Mouse (Mus musculus): ENCODE data around the gene Rapgef1. TPM values are rescaled to one million over a fixed set of nuclear protein-coding genes. Genes with fewer than 3 reads are reported as not detected.
A peak's percentile ranks its signal among the peaks of the same experiment; 100 is the strongest.

Rapgef1 gene
- 17.6 and 23.4 TPM in 2 replicates for polyA plus RNA-seq (2011; ENCODE audit: insufficient read depth, insufficient read length, low replicate concordance, missing spikeins)

- Histone ChIP-seq H3K4me3 (replicated peaks; ENCODE audit: control insufficient read depth, low read depth, low read length) (peak within 1 kb of the TSS; percentile 63), H3K27ac (ENCODE audit: control insufficient read depth, insufficient read depth, low read depth, low read length, poor library complexity) (peak within 1 kb of the TSS; percentile 77; the same call in 1 of the 2 replicates), H3K4me1 (ENCODE audit: control insufficient read depth, insufficient read depth, low read length) (peaks cover 14% of the 10 kb centered on the region)
- TF ChIP-seq POLR2A (IDR thresholded peaks at IDR 0.05; ENCODE audit: borderline replicate concordance, control insufficient read depth, low read depth, low read length) (peak; percentile 54; the same call in 1 of the 2 replicates), CTCF (IDR thresholded peaks at IDR 0.05; ENCODE audit: control insufficient read depth, insufficient read depth, low read length) (peak; percentile 100)
- 6% methylated on average over 96 of the region's 101 CpGs for WGBS
Measured at GRCm38 (mm10) chr2:29619484-29620300, at the start of gene Rapgef1. Gene Rapgef1 (plus strand): TSS chr2:29619720.

- no peak for TF ChIP-seq CTCF (IDR thresholded peaks at IDR 0.05; ENCODE audit: control insufficient read depth, insufficient read depth, low read length)
- no peak for TF ChIP-seq POLR2A (IDR thresholded peaks at IDR 0.05; ENCODE audit: borderline replicate concordance, control insufficient read depth, low read depth, low read length)
- 57% methylated on average over 9 of the region's 9 CpGs for WGBS
- Histone ChIP-seq H3K27ac (ENCODE audit: control insufficient read depth, insufficient read depth, low read depth, low read length, poor library complexity) (no peak overlapping the region), H3K4me3 (replicated peaks; ENCODE audit: control insufficient read depth, low read depth, low read length) (no peak overlapping the region), H3K4me1 (ENCODE audit: control insufficient read depth, insufficient read depth, low read length) (no peaks in the 10 kb centered on the region; the same call in 1 of the 2 replicates)
Measured at GRCm38 (mm10) chr2:29571921-29572700, 47.4 kb upstream of the Rapgef1 start.

DNA sequence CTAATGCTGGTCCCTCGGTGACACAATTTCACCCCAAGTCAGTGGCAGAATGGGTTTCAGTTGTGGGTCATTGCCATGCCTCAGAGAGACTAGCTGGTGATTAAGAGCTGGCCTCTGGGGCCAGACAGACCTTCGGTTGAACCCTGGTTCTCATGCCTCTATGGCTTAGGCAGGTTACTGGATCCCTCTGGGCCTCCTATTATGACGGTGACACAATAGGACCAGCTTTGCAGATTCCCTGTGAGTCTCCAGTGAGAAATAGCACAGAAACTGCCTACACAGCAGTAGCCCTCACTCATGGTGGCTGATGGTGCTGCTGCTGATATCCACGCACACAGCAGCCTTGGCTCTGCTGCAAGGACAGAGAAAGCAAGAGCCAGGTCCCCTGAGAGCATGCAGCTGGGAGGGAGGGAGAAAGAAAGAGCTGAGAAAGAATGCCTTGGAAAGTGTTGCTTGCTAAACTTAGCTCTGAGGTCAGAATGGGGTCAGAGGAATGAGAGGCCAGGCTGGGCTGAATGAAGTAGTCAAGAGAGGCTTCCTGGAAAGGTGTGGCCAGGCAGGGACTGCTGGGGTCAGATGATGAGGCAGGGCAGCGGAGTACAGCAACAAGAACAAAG is 46.6 kb upstream of the Rapgef1 start:
- 72% methylated on average over 5 of the region's 5 CpGs for WGBS
- Histone ChIP-seq H3K4me1 (ENCODE audit: control insufficient read depth, insufficient read depth, low read length) (no peaks in the 10 kb centered on the region; the same call in 1 of the 2 replicates), H3K4me3 (replicated peaks; ENCODE audit: control insufficient read depth, low read depth, low read length) (no peak overlapping the region), H3K27ac (ENCODE audit: control insufficient read depth, insufficient read depth, low read depth, low read length, poor library complexity) (no peak overlapping the region)
- TF ChIP-seq POLR2A (IDR thresholded peaks at IDR 0.05; ENCODE audit: borderline replicate concordance, control insufficient read depth, low read depth, low read length) (no peak), CTCF (IDR thresholded peaks at IDR 0.05; ENCODE audit: control insufficient read depth, insufficient read depth, low read length) (no peak)

GRCm38 (mm10) chr2:29573591-29573990 is 45.9 kb upstream of the Rapgef1 start:
- Histone ChIP-seq H3K4me1 (ENCODE audit: control insufficient read depth, insufficient read depth, low read length) (no peaks in the 10 kb centered on the region), H3K4me3 (replicated peaks; ENCODE audit: control insufficient read depth, low read depth, low read length) (no peak overlapping the region), H3K27ac (ENCODE audit: control insufficient read depth, insufficient read depth, low read depth, low read length, poor library complexity) (no peak overlapping the region)
- 10% methylated on average over 5 of the region's 5 CpGs for WGBS
- TF ChIP-seq POLR2A (IDR thresholded peaks at IDR 0.05; ENCODE audit: borderline replicate concordance, control insufficient read depth, low read depth, low read length) (no peak), CTCF (IDR thresholded peaks at IDR 0.05; ENCODE audit: control insufficient read depth, insufficient read depth, low read length) (no peak)

GRCm38 (mm10) chr2:29574187-29574586 is 45.3 kb upstream of the Rapgef1 start:
- no peak overlapping the region for H3K27ac ChIP-seq (ENCODE audit: control insufficient read depth, insufficient read depth, low read depth, low read length, poor library complexity)
- 54% methylated on average over 11 of the region's 11 CpGs for WGBS
- H3K4me3 ChIP-seq (replicated peaks; ENCODE audit: control insufficient read depth, low read depth, low read length), result no peak overlapping the region
- TF ChIP-seq POLR2A (IDR thresholded peaks at IDR 0.05; ENCODE audit: borderline replicate concordance, control insufficient read depth, low read depth, low read length), result no peak
- no peak for TF ChIP-seq CTCF (IDR thresholded peaks at IDR 0.05; ENCODE audit: control insufficient read depth, insufficient read depth, low read length)
- no peaks in the 10 kb centered on the region for H3K4me1 ChIP-seq (ENCODE audit: control insufficient read depth, insufficient read depth, low read length)

- no peak overlapping the region for H3K4me3 ChIP-seq (replicated peaks; ENCODE audit: control insufficient read depth, low read depth, low read length)
- H3K4me1 ChIP-seq (ENCODE audit: control insufficient read depth, insufficient read depth, low read length), result no peaks in the 10 kb centered on the region
- 3% methylated on average over 7 of the region's 7 CpGs for WGBS
- no peak overlapping the region for H3K27ac ChIP-seq (ENCODE audit: control insufficient read depth, insufficient read depth, low read depth, low read length, poor library complexity)
- peak; percentile 89 for TF ChIP-seq CTCF (IDR thresholded peaks at IDR 0.05; ENCODE audit: control insufficient read depth, insufficient read depth, low read length)
- TF ChIP-seq POLR2A (IDR thresholded peaks at IDR 0.05; ENCODE audit: borderline replicate concordance, control insufficient read depth, low read depth, low read length), result no peak
Measured at GRCm38 (mm10) chr2:29582415-29582814, 37.1 kb upstream of the Rapgef1 start.

DNA sequence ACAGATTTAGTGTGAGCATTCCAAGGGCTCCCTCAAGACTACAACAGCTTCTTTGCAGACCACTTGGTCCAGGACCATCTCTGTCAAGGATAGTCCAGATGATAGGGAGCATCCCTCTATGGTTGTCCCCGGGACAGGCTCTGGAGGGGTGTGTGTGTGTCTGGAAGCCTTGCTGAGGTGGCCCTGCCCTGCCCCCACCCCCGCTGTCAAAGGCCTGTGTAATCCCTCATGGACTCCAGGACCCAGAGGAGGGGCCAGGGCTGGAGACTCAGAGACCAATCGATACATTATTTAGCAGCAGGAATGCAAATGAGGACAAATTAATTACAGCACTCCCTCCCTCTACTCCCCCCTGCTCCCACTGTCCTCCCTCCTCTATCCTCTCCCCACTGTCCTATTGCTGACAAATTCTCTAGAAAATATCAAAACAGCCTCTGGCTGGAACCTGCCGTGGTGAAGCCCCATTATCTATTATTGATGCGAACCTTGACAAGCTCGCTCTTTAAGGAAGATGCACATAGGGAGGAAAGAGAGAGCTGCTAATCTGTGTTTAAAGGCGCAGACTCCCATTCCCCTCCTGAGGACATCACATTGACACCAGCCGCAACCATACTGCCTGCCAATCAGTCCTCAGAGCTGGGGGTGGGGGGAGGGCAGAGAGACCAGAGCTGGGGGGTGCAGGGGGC is 33.4 kb upstream of the Rapgef1 start:
- H3K27ac ChIP-seq (ENCODE audit: control insufficient read depth, insufficient read depth, low read depth, low read length, poor library complexity), result no peak overlapping the region
- H3K4me3 ChIP-seq (replicated peaks; ENCODE audit: control insufficient read depth, low read depth, low read length), result no peak overlapping the region
- TF ChIP-seq POLR2A (IDR thresholded peaks at IDR 0.05; ENCODE audit: borderline replicate concordance, control insufficient read depth, low read depth, low read length) (no peak), CTCF (IDR thresholded peaks at IDR 0.05; ENCODE audit: control insufficient read depth, insufficient read depth, low read length) (no peak)
- WGBS, result 53% methylated on average over 8 of the region's 8 CpGs
- H3K4me1 ChIP-seq (ENCODE audit: control insufficient read depth, insufficient read depth, low read length), result no peaks in the 10 kb centered on the region
